Mouse (Mus musculus) bone marrow, adult 2 months (tissue): ENCODE measurements around the gene Gm8094.
"Not testable (repeated sequence)": the region's sequence is repeated elsewhere in the genome, so short reads cannot be mapped to it uniquely, and the experiment has no call there.

Experiments
- CTCF ChIP-seq: fragments of 200-500 bp; IDR thresholded peaks from 2 replicates; pipeline ENCODE4 v1.5.1; 2011; ENCODE audit warnings: low read length, control low read depth; ENCODE audit not compliant: control insufficient read depth, insufficient read depth
- POLR2A ChIP-seq: fragments of 200-500 bp; IDR thresholded peaks from 2 replicates; pipeline ENCODE4 v1.6.1; 2011; ENCODE audit warnings: low read depth, mild to moderate bottlenecking, control low read depth, low read length, borderline replicate concordance; ENCODE audit not compliant: control insufficient read depth

GRCm38 (mm10) chr14:43119673-43120072 lies 43.2 kb upstream of the Gm8094 start:
- TF ChIP-seq POLR2A, CTCF: not testable (repeated sequence)
